Mouse (Mus musculus): ENCODE measurements around the gene Atg7.

Atg7 gene

GRCm38 (mm10) chr6:114736355-114736754 lies 93.5 kb downstream of the Atg7 start:
- DNase-seq (ENCODE audit: low spot score): no peak

- no peak for DNase-seq (ENCODE audit: low spot score)
Measured at GRCm38 (mm10) chr6:114737181-114737580, 94.3 kb downstream of the Atg7 start.

GRCm38 (mm10) chr6:114737931-114738759 lies 95.2 kb downstream of the Atg7 start:
- DNase-seq (ENCODE audit: low spot score): peak; percentile 60

- DNase-seq (ENCODE audit: low spot score): no peak
Measured at GRCm38 (mm10) chr6:114738760-114739112, 95.8 kb downstream of the Atg7 start.

GRCm38 (mm10) chr6:114742209-114743003 lies 99.5 kb downstream of the Atg7 start:
- no peak for DNase-seq (ENCODE audit: low spot score)

GRCm38 (mm10) chr6:114743126-114743525 lies 100.2 kb downstream of the Atg7 start:
- DNase-seq (ENCODE audit: low spot score): no peak

- DNase-seq (ENCODE audit: low spot score): no peak
Measured at GRCm38 (mm10) chr6:114743845-114744244, 100.9 kb downstream of the Atg7 start.

- DNase-seq (ENCODE audit: low spot score): no peak
Measured at GRCm38 (mm10) chr6:114746439-114746974, 103.6 kb downstream of the Atg7 start.

GRCm38 (mm10) chr6:114748419-114748818 lies 105.5 kb downstream of the Atg7 start:
- no peak for DNase-seq (ENCODE audit: low spot score)

GRCm38 (mm10) chr6:114748882-114749281 lies 106.0 kb downstream of the Atg7 start:
- DNase-seq (ENCODE audit: low spot score): no peak

- DNase-seq (ENCODE audit: low spot score): no peak
Measured at GRCm38 (mm10) chr6:114758795-114759194, 115.9 kb downstream of the Atg7 start.

GRCm38 (mm10) chr6:114766314-114766713 lies 123.4 kb downstream of the Atg7 start:
- DNase-seq (ENCODE audit: low spot score): no peak

GRCm38 (mm10) chr6:114767710-114768109 lies 124.8 kb downstream of the Atg7 start:
- DNase-seq (ENCODE audit: low spot score): no peak

GRCm38 (mm10) chr6:114770337-114770736 lies 127.4 kb downstream of the Atg7 start:
- no peak for DNase-seq (ENCODE audit: low spot score)

GRCm38 (mm10) chr6:114771502-114771901 lies 128.6 kb downstream of the Atg7 start:
- no peak for DNase-seq (ENCODE audit: low spot score)

GRCm38 (mm10) chr6:114775210-114775609 lies 132.3 kb downstream of the Atg7 start:
- DNase-seq (ENCODE audit: low spot score): no peak

- DNase-seq (ENCODE audit: low spot score): peak; percentile 24
Measured at GRCm38 (mm10) chr6:114777872-114778271, 135.0 kb downstream of the Atg7 start.

GRCm38 (mm10) chr6:114778650-114779049 lies 135.8 kb downstream of the Atg7 start:
- peak; percentile 49 for DNase-seq (ENCODE audit: low spot score)

- DNase-seq (ENCODE audit: low spot score): no peak
Measured at GRCm38 (mm10) chr6:114780583-114780982, 137.7 kb downstream of the Atg7 start.

- DNase-seq (ENCODE audit: low spot score): no peak
Measured at GRCm38 (mm10) chr6:114781415-114782240, 138.7 kb downstream of the Atg7 start.

GRCm38 (mm10) chr6:114782486-114782885 lies 139.6 kb downstream of the Atg7 start:
- no peak for DNase-seq (ENCODE audit: low spot score)

GRCm38 (mm10) chr6:114786461-114786860 lies 143.6 kb downstream of the Atg7 start:
- DNase-seq (ENCODE audit: low spot score): no peak
